16 mouse cellular contexts compared by ENCODE assay signal in the genomic region with DNA sequence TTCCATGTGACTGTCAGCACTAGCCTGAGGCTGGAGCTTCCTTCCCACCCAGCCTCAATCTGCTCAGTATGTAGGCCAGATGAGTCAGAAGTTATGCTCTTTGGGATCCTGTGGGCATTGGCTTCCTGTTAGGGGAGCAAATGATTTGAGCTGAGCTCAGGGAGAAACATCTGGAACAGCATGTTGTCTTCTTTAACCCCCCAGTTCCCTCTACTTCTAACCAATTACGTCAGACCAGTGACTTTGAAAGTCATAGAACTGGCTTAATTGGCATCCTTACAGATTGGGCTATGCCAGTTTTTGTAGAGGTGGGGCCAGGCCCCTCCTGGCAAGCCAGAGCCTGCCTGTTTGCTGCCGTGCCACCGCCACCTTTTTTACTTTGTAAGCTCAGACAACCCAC. TPM values are rescaled to one million over a fixed set of nuclear protein-coding genes. Genes with fewer than 3 reads are reported as not detected.
DNase-seq lines count a peak whose midpoint lies in the region; ATAC-seq lines count a peak whose summit lies in the region.
"Had no signal": no experiment of that assay in that cellular context is flagged by ENCODE, and none has a peak within 500 bp of the region (broad histone marks: within the 10 kb centered on the region; RNA-seq: fewer than 3 reads in every experiment).

No protein-coding gene starts in this region.

- H3K27ac ChIP-seq in heart, embryonic 16.5 days (ENCODE audit: low read length) = peak overlapping the region; percentile 52
- no peak overlapping the region for H3K27ac ChIP-seq in neural tube, embryonic 13.5 days (replicated peaks)
- peak overlapping the region; percentile 13; the same call in 1 of the 2 replicates for H3K27ac ChIP-seq in embryonic facial prominence, embryonic 14.5 days (replicated peaks; ENCODE audit: low read depth, low read length)
- H3K27ac ChIP-seq in midbrain, embryonic 14.5 days (replicated peaks; ENCODE audit: low read depth, low read length) = no peak overlapping the region

- ATAC-seq in heart, embryonic 16.5 days (replicated peaks; ENCODE audit: extremely low read depth, insufficient read depth, low FRiP score) = no peak
- ATAC-seq in neural tube, embryonic 13.5 days (ENCODE audit: low read depth) = no peak
- no peak for ATAC-seq in embryonic facial prominence, embryonic 14.5 days (ENCODE audit: low read depth)
- no peak for ATAC-seq in midbrain, embryonic 14.5 days (ENCODE audit: low FRiP score, low TSS enrichment)
- ATAC-seq: hindbrain, embryonic 16.5 days had no signal

- H3K4me1 ChIP-seq in heart, embryonic 16.5 days (ENCODE audit: control insufficient read depth, insufficient read depth, low read length) = peaks cover 14% of the 10 kb centered on the region
- peaks cover 37% of the 10 kb centered on the region for H3K4me1 ChIP-seq in neural tube, embryonic 13.5 days (replicated peaks)
- H3K4me1 ChIP-seq in embryonic facial prominence, embryonic 14.5 days (ENCODE audit: control insufficient read depth, insufficient read depth, low read length) = peaks cover 48% of the 10 kb centered on the region
- peaks cover 10% of the 10 kb centered on the region for H3K4me1 ChIP-seq in midbrain, embryonic 14.5 days (ENCODE audit: control insufficient read depth, insufficient read depth, low read length)

- no peak overlapping the region for H3K4me3 ChIP-seq in heart, embryonic 16.5 days (ENCODE audit: low read length)
- H3K4me3 ChIP-seq in neural tube, embryonic 13.5 days = no peak overlapping the region
- no peak overlapping the region for H3K4me3 ChIP-seq in embryonic facial prominence, embryonic 14.5 days (ENCODE audit: low read depth, low read length)
- no peak overlapping the region for H3K4me3 ChIP-seq in midbrain, embryonic 14.5 days (replicated peaks; ENCODE audit: low read depth, low read length)
- H3K4me3 ChIP-seq: erythroblast, embryonic 14.5 days had no signal

- 0 out of 2 replicates have a peak overlapping the region, but pooled peaks have one; percentile 38 for H3K9ac ChIP-seq in heart, embryonic 16.5 days (ENCODE audit: low read length)
- peak overlapping the region; percentile 31; the same call in 1 of the 2 replicates for H3K9ac ChIP-seq in neural tube, embryonic 13.5 days
- no peak overlapping the region for H3K9ac ChIP-seq in embryonic facial prominence, embryonic 14.5 days (ENCODE audit: low read depth, low read length)
- H3K9ac ChIP-seq in midbrain, embryonic 14.5 days (replicated peaks; ENCODE audit: low read length) = no peak overlapping the region

- no peaks in the 10 kb centered on the region for H3K36me3 ChIP-seq in heart, embryonic 16.5 days (ENCODE audit: control insufficient read depth, insufficient read depth)
- H3K36me3 ChIP-seq in neural tube, embryonic 13.5 days = no peaks in the 10 kb centered on the region
- no peaks in the 10 kb centered on the region for H3K36me3 ChIP-seq in embryonic facial prominence, embryonic 14.5 days (ENCODE audit: control insufficient read depth, insufficient read depth, low read length)
- 0 out of 2 replicates have a peak, but pooled peaks cover 3% of the 10 kb centered on the region for H3K36me3 ChIP-seq in midbrain, embryonic 14.5 days (ENCODE audit: control insufficient read depth, insufficient read depth, low read length)

- H3K9me3 ChIP-seq in heart, embryonic 16.5 days (replicated peaks; ENCODE audit: control insufficient read depth, low read length) = no peaks in the 10 kb centered on the region
- no peaks in the 10 kb centered on the region for H3K9me3 ChIP-seq in neural tube, embryonic 13.5 days
- H3K9me3 ChIP-seq in embryonic facial prominence, embryonic 14.5 days (ENCODE audit: control insufficient read depth, low read length) = no peaks in the 10 kb centered on the region
- no peaks in the 10 kb centered on the region for H3K9me3 ChIP-seq in midbrain, embryonic 14.5 days (ENCODE audit: control insufficient read depth, low read length)
- H3K9me3 ChIP-seq: G1E; megakaryocyte, embryonic 14.5 days had no signal

- WGBS in heart, embryonic 16.5 days = 74% methylated on average over 3 of the region's 3 CpGs
- 76% methylated on average over 3 of the region's 3 CpGs for WGBS in neural tube, embryonic 13.5 days
- 55% methylated on average over 3 of the region's 3 CpGs for WGBS in embryonic facial prominence, embryonic 14.5 days
- 88% methylated on average over 3 of the region's 3 CpGs for WGBS in midbrain, embryonic 14.5 days

- H3K27me3 ChIP-seq in heart, embryonic 16.5 days (ENCODE audit: control insufficient read depth, insufficient read depth, low read length) = no peaks in the 10 kb centered on the region
- no peaks in the 10 kb centered on the region for H3K27me3 ChIP-seq in neural tube, embryonic 13.5 days
- H3K27me3 ChIP-seq in embryonic facial prominence, embryonic 14.5 days (replicated peaks; ENCODE audit: control insufficient read depth, insufficient read depth, low read length) = no peaks in the 10 kb centered on the region
- H3K27me3 ChIP-seq in midbrain, embryonic 14.5 days (ENCODE audit: control insufficient read depth, insufficient read depth, low read length) = no peaks in the 10 kb centered on the region

- no peak overlapping the region for H3K4me2 ChIP-seq in heart, embryonic 16.5 days (ENCODE audit: low read depth, low read length)
- no peak overlapping the region for H3K4me2 ChIP-seq in neural tube, embryonic 13.5 days
- no peak overlapping the region for H3K4me2 ChIP-seq in embryonic facial prominence, embryonic 14.5 days (ENCODE audit: low read depth, low read length)
- no peak overlapping the region for H3K4me2 ChIP-seq in midbrain, embryonic 14.5 days (ENCODE audit: low read length)

- DNase-seq in heart, postnatal 4 days = no peak
- no peak for DNase-seq in neural tube, embryonic 10.5 days (ENCODE audit: extremely low spot score, low spot score)
- peak; percentile 37 for DNase-seq in embryonic facial prominence, embryonic 14.5 days (ENCODE audit: low spot score)
- peak; percentile 68 for DNase-seq in skeletal muscle tissue, adult 2 months (ENCODE audit: low read depth, low spot score)
- DNase-seq in midbrain, embryonic 14.5 days = no peak
- DNase-seq: cerebellum, postnatal 14 days; layer of hippocampus, adult 9-11 months; liver; right cerebral cortex, postnatal 4 days; thymus, adult 2 months had no signal

RNA-seq across cellular contexts. Expression of a gene that starts 4.1 kb away (rescaled TPM):
- polyA plus RNA-seq in heart, embryonic 16.5 days (2015; fragmentation: Nextera tagmentation; extraction: Ambion mirVana) = 19.4 and 20.9 TPM in 2 replicates
- total RNA-seq in heart, postnatal 4 days (2021) = 10 to 100 TPM; 10.9 to 11.8 TPM
- polyA plus RNA-seq in neural tube, embryonic 13.5 days (2015; fragmentation: Nextera tagmentation; extraction: Ambion mirVana) = 30.0 and 30.3 TPM in 2 replicates
- 30.6 and 31.0 TPM in 2 replicates for polyA plus RNA-seq in embryonic facial prominence, embryonic 14.5 days (2014; fragmentation: Nextera tagmentation; extraction: Ambion mirVana)
- polyA plus RNA-seq in midbrain, embryonic 14.5 days (2014; fragmentation: Nextera tagmentation; extraction: Ambion mirVana) = 21.5 and 23.8 TPM in 2 replicates

RNA-seq across cellular contexts. Expression of a gene that starts 27.3 kb away (rescaled TPM):
- polyA plus RNA-seq in heart, embryonic 16.5 days (2015; fragmentation: Nextera tagmentation; extraction: Ambion mirVana) = 10.0 and 14.0 TPM in 2 replicates
- total RNA-seq in heart, postnatal 4 days (2021) = 1 to 10 TPM; 4.7 to 5.1 TPM
- 3.5 and 4.1 TPM in 2 replicates for polyA plus RNA-seq in neural tube, embryonic 13.5 days (2015; fragmentation: Nextera tagmentation; extraction: Ambion mirVana)
- 11.5 and 12.7 TPM in 2 replicates for polyA plus RNA-seq in embryonic facial prominence, embryonic 14.5 days (2014; fragmentation: Nextera tagmentation; extraction: Ambion mirVana)
- 1.6 and 2.1 TPM in 2 replicates for polyA plus RNA-seq in midbrain, embryonic 14.5 days (2014; fragmentation: Nextera tagmentation; extraction: Ambion mirVana)

RNA-seq across cellular contexts. Expression of a gene that starts 30.5 kb away (rescaled TPM):
- polyA plus RNA-seq in heart, embryonic 16.5 days (2015; fragmentation: Nextera tagmentation; extraction: Ambion mirVana) = 31.1 and 34.1 TPM in 2 replicates
- total RNA-seq in heart, postnatal 4 days (2021) = 10 to 100 TPM; 56.6 to 56.9 TPM
- polyA plus RNA-seq in neural tube, embryonic 13.5 days (2015; fragmentation: Nextera tagmentation; extraction: Ambion mirVana) = 52.3 and 59.6 TPM in 2 replicates
- 51.4 and 54.0 TPM in 2 replicates for polyA plus RNA-seq in embryonic facial prominence, embryonic 14.5 days (2014; fragmentation: Nextera tagmentation; extraction: Ambion mirVana)
- polyA plus RNA-seq in midbrain, embryonic 14.5 days (2014; fragmentation: Nextera tagmentation; extraction: Ambion mirVana) = 47.6 and 64.3 TPM in 2 replicates

RNA-seq across cellular contexts. Expression of a gene that starts 30.6 kb away (rescaled TPM):
- 4.5 and 5.0 TPM in 2 replicates for polyA plus RNA-seq in heart, embryonic 16.5 days (2015; fragmentation: Nextera tagmentation; extraction: Ambion mirVana)
- 1 to 10 TPM; 5.8 to 6.5 TPM for total RNA-seq in heart, postnatal 4 days (2021)
- polyA plus RNA-seq in neural tube, embryonic 13.5 days (2015; fragmentation: Nextera tagmentation; extraction: Ambion mirVana) = 7.6 and 7.9 TPM in 2 replicates
- polyA plus RNA-seq in embryonic facial prominence, embryonic 14.5 days (2014; fragmentation: Nextera tagmentation; extraction: Ambion mirVana) = 6.1 and 6.7 TPM in 2 replicates
- polyA plus RNA-seq in midbrain, embryonic 14.5 days (2014; fragmentation: Nextera tagmentation; extraction: Ambion mirVana) = 4.8 and 7.1 TPM in 2 replicates

RNA-seq across cellular contexts. Expression of a gene that starts 45.5 kb away (rescaled TPM):
- polyA plus RNA-seq in heart, embryonic 16.5 days (2015; fragmentation: Nextera tagmentation; extraction: Ambion mirVana) = 0.21 and 0.33 TPM in 2 replicates
- under 1 TPM in 1 of 2 experiments, not detected in 1; 0.14 TPM for total RNA-seq in heart, postnatal 4 days (2021)
- not detected in 2 replicates for polyA plus RNA-seq in neural tube, embryonic 13.5 days (2015; fragmentation: Nextera tagmentation; extraction: Ambion mirVana)
- polyA plus RNA-seq in embryonic facial prominence, embryonic 14.5 days (2014; fragmentation: Nextera tagmentation; extraction: Ambion mirVana) = 0.12 and 0.17 TPM in 2 replicates
- polyA plus RNA-seq in midbrain, embryonic 14.5 days (2014; fragmentation: Nextera tagmentation; extraction: Ambion mirVana) = 0.12 TPM in 1 of 2 replicates, not detected in the other
- polyA plus RNA-seq: hindbrain, embryonic 16.5 days had no signal

Comparison
In these comparisons a context has a peak if more than half of its experiments do, and no peak if none do; other contexts are left out.
1. H3K27ac ChIP-seq: peak in heart, embryonic 16.5 days (single experiment) and embryonic facial prominence, embryonic 14.5 days (single experiment); none in neural tube, embryonic 13.5 days (single experiment) and midbrain, embryonic 14.5 days (single experiment).
2. H3K9ac ChIP-seq: peak in heart, embryonic 16.5 days (single experiment) and neural tube, embryonic 13.5 days (single experiment); none in embryonic facial prominence, embryonic 14.5 days (single experiment) and midbrain, embryonic 14.5 days (single experiment).
3. DNase-seq: peak in embryonic facial prominence, embryonic 14.5 days (single experiment) and skeletal muscle tissue, adult 2 months (single experiment); none in heart, postnatal 4 days (single experiment), neural tube, embryonic 10.5 days (single experiment) and midbrain, embryonic 14.5 days (single experiment).